Mouse (Mus musculus): ENCODE results near the gene Ppm1h. TPM values are rescaled to one million over a fixed set of nuclear protein-coding genes. Genes with fewer than 3 reads are reported as not detected.

Gene Ppm1h
- polyA plus RNA-seq, 1 experiment from 2014 or later: 19.8 TPM

DNA sequence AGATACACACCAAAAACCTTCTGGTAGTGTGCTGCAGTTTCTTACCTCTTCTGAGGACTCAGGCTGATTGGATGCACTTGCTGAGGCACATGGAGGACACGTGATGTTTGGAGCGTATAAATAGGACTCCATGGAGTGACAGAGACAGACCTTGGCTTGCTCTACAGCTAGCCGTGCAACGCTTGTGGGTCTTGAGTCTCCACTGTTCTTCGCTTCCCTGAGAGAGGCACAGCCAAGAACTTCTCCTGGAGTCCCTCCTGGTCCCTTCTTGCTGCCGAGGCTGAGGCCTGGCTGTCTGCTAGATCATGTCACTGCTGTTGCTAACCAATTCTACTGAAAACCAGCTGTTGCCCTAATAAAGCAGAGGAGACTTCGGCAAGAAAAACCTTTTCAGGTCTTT, 221.4 kb downstream of the Ppm1h start:
- 73% methylated on average over 7 of the region's 7 CpGs for WGBS
- Histone ChIP-seq H3K9me3 (ENCODE audit: control insufficient read depth, low read length) (no peaks in the 10 kb centered on the region), H3K4me1 (ENCODE audit: control insufficient read depth, insufficient read depth, low read length) (peaks cover 12% of the 10 kb centered on the region; the same call in 1 of the 2 replicates), H3K27me3 (ENCODE audit: control insufficient read depth, insufficient read depth, low read length) (no peaks in the 10 kb centered on the region), H3K4me2 (ENCODE audit: low read length) (no peak overlapping the region), H3K36me3 (ENCODE audit: control insufficient read depth, insufficient read depth, low read length) (no peaks in the 10 kb centered on the region), H3K4me3 (replicated peaks; ENCODE audit: low read depth, low read length) (no peak overlapping the region), H3K9ac (replicated peaks; ENCODE audit: low read length) (no peak overlapping the region), H3K27ac (replicated peaks; ENCODE audit: low read depth, low read length) (no peak overlapping the region)
- DNase-seq (no peak), ATAC-seq (ENCODE audit: low FRiP score, low TSS enrichment) (no peak)

DNA sequence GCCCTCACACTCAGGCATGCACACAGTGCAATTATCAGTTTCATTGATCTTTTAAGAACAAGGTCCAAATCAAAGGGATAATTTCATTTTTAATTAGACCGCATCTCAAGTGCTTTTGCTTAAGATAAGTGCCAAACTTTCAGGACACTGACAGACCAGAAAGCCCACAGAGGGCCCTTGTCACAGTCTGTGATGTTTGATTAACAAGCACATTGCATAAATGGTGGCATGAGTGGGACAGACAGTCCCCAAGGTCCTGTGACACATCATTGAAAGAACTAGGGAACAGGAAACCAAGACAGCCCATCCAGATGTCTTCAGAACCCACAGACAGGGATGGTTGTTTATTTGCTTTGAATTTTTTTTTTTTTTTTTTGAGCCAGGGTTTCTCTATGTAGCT, 221.9 kb downstream of the Ppm1h start:
- Histone ChIP-seq H3K36me3 (ENCODE audit: control insufficient read depth, insufficient read depth, low read length) (no peaks in the 10 kb centered on the region), H3K4me1 (ENCODE audit: control insufficient read depth, insufficient read depth, low read length) (peaks cover 12% of the 10 kb centered on the region; the same call in 1 of the 2 replicates), H3K4me2 (ENCODE audit: low read length) (no peak overlapping the region), H3K9ac (replicated peaks; ENCODE audit: low read length) (no peak overlapping the region), H3K4me3 (replicated peaks; ENCODE audit: low read depth, low read length) (no peak overlapping the region), H3K27ac (replicated peaks; ENCODE audit: low read depth, low read length) (0 out of 2 replicates have a peak overlapping the region, but pooled peaks have one; percentile 17), H3K27me3 (ENCODE audit: control insufficient read depth, insufficient read depth, low read length) (no peaks in the 10 kb centered on the region), H3K9me3 (ENCODE audit: control insufficient read depth, low read length) (no peaks in the 10 kb centered on the region)
- DNase-seq: peak; percentile 20
- ATAC-seq (ENCODE audit: low FRiP score, low TSS enrichment): no peak
- WGBS: 81% methylated on average over 1 of the region's 1 CpGs

- DNase-seq: no peak
Observed at GRCm38 (mm10) chr10:122901379-122901778, 222.8 kb downstream of the Ppm1h start.

DNA sequence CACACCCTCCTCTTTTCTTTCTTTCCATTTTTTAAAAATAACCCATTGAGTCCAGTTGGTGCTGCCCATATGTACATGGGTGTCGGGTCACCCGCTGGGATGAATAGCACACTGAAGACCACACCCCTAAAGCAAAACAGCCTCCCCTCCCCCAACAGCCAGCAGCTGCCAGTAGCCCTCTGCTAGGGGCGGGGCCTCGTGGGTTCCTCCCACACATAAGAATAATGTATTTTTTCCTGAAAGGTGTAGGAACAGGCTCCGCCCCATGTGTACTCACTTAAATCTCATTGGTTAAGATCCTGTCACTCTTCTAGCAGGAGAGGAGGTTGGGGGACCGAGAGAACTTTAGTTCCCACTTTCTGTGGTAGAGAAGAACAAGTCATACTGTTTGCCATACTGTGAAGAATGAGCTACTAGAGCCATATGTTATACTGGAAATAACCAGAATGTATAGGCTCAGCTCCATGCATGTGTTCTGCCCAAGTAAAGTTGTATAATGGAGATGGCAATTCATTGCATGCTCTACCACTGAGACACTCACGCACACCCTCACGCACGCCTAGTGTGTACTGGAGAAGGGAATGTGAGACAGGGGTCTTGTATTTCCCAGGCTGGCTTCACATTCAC, 231.0 kb downstream of the Ppm1h start:
- 91% methylated on average over 9 of the region's 9 CpGs for WGBS
- no peaks in the 10 kb centered on the region for H3K9me3 ChIP-seq (ENCODE audit: control insufficient read depth, low read length)

More at GRCm38 (mm10) chr10:122901379-122901778, 222.8 kb downstream of the Ppm1h start:
- H3K9me3 ChIP-seq (ENCODE audit: control insufficient read depth, low read length): no peaks in the 10 kb centered on the region
- no peak overlapping the region for H3K4me3 ChIP-seq (replicated peaks; ENCODE audit: low read depth, low read length)
- WGBS: 77% methylated on average over 5 of the region's 5 CpGs
- H3K4me1 ChIP-seq (ENCODE audit: control insufficient read depth, insufficient read depth, low read length): peaks cover 12% of the 10 kb centered on the region; the same call in 1 of the 2 replicates
- no peak overlapping the region for H3K9ac ChIP-seq (replicated peaks; ENCODE audit: low read length)
- H3K4me2 ChIP-seq (ENCODE audit: low read length): no peak overlapping the region
- H3K27me3 ChIP-seq (ENCODE audit: control insufficient read depth, insufficient read depth, low read length): no peaks in the 10 kb centered on the region
- H3K27ac ChIP-seq (replicated peaks; ENCODE audit: low read depth, low read length): no peak overlapping the region
- no peaks in the 10 kb centered on the region for H3K36me3 ChIP-seq (ENCODE audit: control insufficient read depth, insufficient read depth, low read length)
- no peak for ATAC-seq (ENCODE audit: low FRiP score, low TSS enrichment)

GRCm38 (mm10) chr10:122910798-122911225, 232.2 kb downstream of the Ppm1h start:
- no peak for DNase-seq
- Histone ChIP-seq H3K27ac (replicated peaks; ENCODE audit: low read depth, low read length) (no peak overlapping the region), H3K9ac (replicated peaks; ENCODE audit: low read length) (no peak overlapping the region), H3K4me3 (replicated peaks; ENCODE audit: low read depth, low read length) (no peak overlapping the region), H3K4me1 (ENCODE audit: control insufficient read depth, insufficient read depth, low read length) (peaks cover 19% of the 10 kb centered on the region), H3K27me3 (ENCODE audit: control insufficient read depth, insufficient read depth, low read length) (no peaks in the 10 kb centered on the region), H3K4me2 (ENCODE audit: low read length) (no peak overlapping the region), H3K36me3 (ENCODE audit: control insufficient read depth, insufficient read depth, low read length) (no peaks in the 10 kb centered on the region), H3K9me3 (ENCODE audit: control insufficient read depth, low read length) (no peaks in the 10 kb centered on the region)
- ATAC-seq (ENCODE audit: low FRiP score, low TSS enrichment): no peak
- 66% methylated on average over 8 of the region's 8 CpGs for WGBS

More for the DNA sequence above, 231.0 kb downstream of the Ppm1h start:
- H3K4me1 ChIP-seq (ENCODE audit: control insufficient read depth, insufficient read depth, low read length): peaks cover 19% of the 10 kb centered on the region
- ATAC-seq (ENCODE audit: low FRiP score, low TSS enrichment) (no peak), DNase-seq (no peak)
- H3K4me2 ChIP-seq (ENCODE audit: low read length): no peak overlapping the region
- no peak overlapping the region for H3K27ac ChIP-seq (replicated peaks; ENCODE audit: low read depth, low read length)
- H3K27me3 ChIP-seq (ENCODE audit: control insufficient read depth, insufficient read depth, low read length): no peaks in the 10 kb centered on the region
- no peak overlapping the region for H3K4me3 ChIP-seq (replicated peaks; ENCODE audit: low read depth, low read length)
- H3K36me3 ChIP-seq (ENCODE audit: control insufficient read depth, insufficient read depth, low read length): no peaks in the 10 kb centered on the region
- no peak overlapping the region for H3K9ac ChIP-seq (replicated peaks; ENCODE audit: low read length)

- peaks cover 19% of the 10 kb centered on the region for H3K4me1 ChIP-seq (ENCODE audit: control insufficient read depth, insufficient read depth, low read length)
- DNase-seq (no peak), ATAC-seq (ENCODE audit: low FRiP score, low TSS enrichment) (no peak)
- H3K4me3 ChIP-seq (replicated peaks; ENCODE audit: low read depth, low read length): no peak overlapping the region
- H3K27me3 ChIP-seq (ENCODE audit: control insufficient read depth, insufficient read depth, low read length): no peaks in the 10 kb centered on the region
- no peaks in the 10 kb centered on the region for H3K9me3 ChIP-seq (ENCODE audit: control insufficient read depth, low read length)
- 74% methylated on average over 8 of the region's 8 CpGs for WGBS
- no peak overlapping the region for H3K4me2 ChIP-seq (ENCODE audit: low read length)
- H3K27ac ChIP-seq (replicated peaks; ENCODE audit: low read depth, low read length): no peak overlapping the region; the same call in 1 of the 2 replicates
- H3K9ac ChIP-seq (replicated peaks; ENCODE audit: low read length): no peak overlapping the region
- no peaks in the 10 kb centered on the region for H3K36me3 ChIP-seq (ENCODE audit: control insufficient read depth, insufficient read depth, low read length)
Observed at GRCm38 (mm10) chr10:122911668-122912067, 233.1 kb downstream of the Ppm1h start.

DNA sequence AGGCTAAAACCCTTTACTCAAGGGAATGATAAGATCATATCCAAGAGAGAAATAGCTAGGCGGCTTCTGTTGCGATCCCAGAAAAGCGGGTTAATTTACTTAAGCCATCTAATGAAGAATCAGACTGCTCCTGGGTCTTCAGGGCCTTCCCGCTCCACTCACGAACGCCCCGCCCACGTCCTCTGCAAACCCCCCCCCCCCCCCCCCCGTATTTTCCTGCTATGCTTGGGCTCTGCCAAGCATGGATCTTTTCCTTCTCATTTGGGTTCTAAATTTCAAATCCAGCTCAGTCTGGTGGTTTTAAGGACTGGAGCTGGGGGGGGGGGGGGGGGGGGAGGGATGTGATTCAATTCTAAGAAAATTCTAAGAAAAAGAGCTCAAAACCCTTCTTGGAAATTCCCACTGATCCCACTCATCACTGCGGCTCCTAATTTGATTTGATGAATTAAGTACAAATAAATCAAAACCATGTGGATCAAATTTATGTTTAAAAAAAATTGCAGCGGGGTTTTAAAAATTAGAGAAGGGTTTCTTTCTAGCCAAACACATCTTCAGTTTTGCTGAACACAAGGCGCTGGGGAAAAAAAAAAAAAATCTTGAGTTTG, 233.6 kb downstream of the Ppm1h start:
- H3K9ac ChIP-seq (replicated peaks; ENCODE audit: low read length): no peak overlapping the region

DNA sequence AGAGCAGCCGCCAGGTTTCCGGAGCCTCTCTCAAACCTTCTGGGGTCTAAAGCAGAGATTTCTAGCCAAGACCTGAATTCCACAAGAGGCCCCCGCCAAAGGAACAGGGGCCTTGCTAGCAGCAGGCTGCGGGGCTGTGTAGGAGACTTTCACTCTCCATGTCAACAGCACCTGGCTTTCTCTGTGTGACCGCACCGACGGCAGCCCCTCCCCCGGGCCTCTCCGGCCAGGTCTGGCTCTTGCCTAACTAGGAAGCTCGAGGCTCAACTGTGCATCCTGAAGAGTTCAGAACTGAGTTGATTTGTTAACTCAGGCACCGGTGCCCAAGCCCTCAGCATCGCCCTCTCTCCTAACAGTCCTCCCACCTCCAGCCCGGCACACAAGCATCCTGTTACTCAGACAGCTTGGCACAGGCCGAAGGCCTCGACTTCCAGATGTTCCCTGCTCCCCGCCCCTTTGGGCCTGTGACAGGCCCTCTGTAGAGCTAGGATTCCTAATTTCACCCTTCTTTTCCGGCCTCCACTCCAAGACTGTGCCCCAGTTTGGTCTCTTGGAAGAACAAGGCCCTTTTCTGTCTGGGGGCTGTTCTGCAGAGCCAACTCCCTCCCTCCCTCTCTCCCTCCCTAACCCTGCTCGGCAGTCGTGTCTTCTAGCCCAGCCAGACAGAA, 234.3 kb downstream of the Ppm1h start:
- 20% methylated on average over 19 of the region's 19 CpGs for WGBS
- Histone ChIP-seq H3K9ac (replicated peaks; ENCODE audit: low read length) (no peak overlapping the region), H3K4me3 (replicated peaks; ENCODE audit: low read depth, low read length) (no peak overlapping the region), H3K27ac (replicated peaks; ENCODE audit: low read depth, low read length) (peak overlapping the region; percentile 71), H3K36me3 (ENCODE audit: control insufficient read depth, insufficient read depth, low read length) (no peaks in the 10 kb centered on the region), H3K4me1 (ENCODE audit: control insufficient read depth, insufficient read depth, low read length) (peaks cover 19% of the 10 kb centered on the region), H3K9me3 (ENCODE audit: control insufficient read depth, low read length) (no peaks in the 10 kb centered on the region), H3K4me2 (ENCODE audit: low read length) (no peak overlapping the region), H3K27me3 (ENCODE audit: control insufficient read depth, insufficient read depth, low read length) (no peaks in the 10 kb centered on the region)
- ATAC-seq (ENCODE audit: low FRiP score, low TSS enrichment): peak; percentile 48; the same call in 1 of the 2 replicates
- DNase-seq: no peak

More for the DNA sequence above, 233.6 kb downstream of the Ppm1h start:
- 34% methylated on average over 12 of the region's 12 CpGs for WGBS
- Histone ChIP-seq H3K27ac (replicated peaks; ENCODE audit: low read depth, low read length) (no peak overlapping the region; the same call in 1 of the 2 replicates), H3K4me1 (ENCODE audit: control insufficient read depth, insufficient read depth, low read length) (peaks cover 19% of the 10 kb centered on the region), H3K27me3 (ENCODE audit: control insufficient read depth, insufficient read depth, low read length) (no peaks in the 10 kb centered on the region), H3K4me3 (replicated peaks; ENCODE audit: low read depth, low read length) (no peak overlapping the region), H3K9me3 (ENCODE audit: control insufficient read depth, low read length) (no peaks in the 10 kb centered on the region), H3K4me2 (ENCODE audit: low read length) (no peak overlapping the region), H3K36me3 (ENCODE audit: control insufficient read depth, insufficient read depth, low read length) (no peaks in the 10 kb centered on the region)
- DNase-seq: no peak
- ATAC-seq (ENCODE audit: low FRiP score, low TSS enrichment): no peak
